Mouse (Mus musculus) testis, adult 2 months (tissue): ENCODE results near the gene Dcst2. TPM values are rescaled to one million over a fixed set of nuclear protein-coding genes. Genes with fewer than 3 reads are reported as not detected.

Experiments
- H3K27ac ChIP-seq: fragments of 200-500 bp; 2 replicates; pipeline ENCODE4 v1.5.1; 2012; ENCODE audit warnings: low read depth, low read length; ENCODE audit not compliant: control insufficient read depth, insufficient read depth
- H3K27me3 ChIP-seq: fragments of 200-500 bp; 2 replicates; pipeline ENCODE4 v1.6.1; 2012; ENCODE audit warnings: mild to moderate bottlenecking, low read length, moderate library complexity; ENCODE audit not compliant: control insufficient read depth, insufficient read depth
- H3K36me3 ChIP-seq: fragments of 200-500 bp; 2 replicates; pipeline ENCODE4 v1.6.1; 2012; ENCODE audit warnings: mild to moderate bottlenecking, low read length; ENCODE audit not compliant: control insufficient read depth, insufficient read depth
- H3K4me1 ChIP-seq: fragments of 200-500 bp; 2 replicates; pipeline ENCODE4 v1.6.1; 2012; ENCODE audit warnings: low read length; ENCODE audit not compliant: control insufficient read depth, insufficient read depth
- H3K4me3 ChIP-seq: fragments of 200-500 bp; 2 replicates; pipeline ENCODE4 v1.5.1; 2012; ENCODE audit warnings: low read depth, mild to moderate bottlenecking, low read length, moderate library complexity, mixed read lengths; ENCODE audit not compliant: control insufficient read depth
- CTCF ChIP-seq: fragments of 200-500 bp; IDR thresholded peaks from 2 replicates; pipeline ENCODE4 v1.5.1; 2012; ENCODE audit warnings: low read depth, mild to moderate bottlenecking, inconsistent platforms, low read length, moderate library complexity; ENCODE audit not compliant: control insufficient read depth, insufficient read depth, insufficient replicate concordance
- POLR2A ChIP-seq: fragments of 200-500 bp; IDR thresholded peaks from 2 replicates; pipeline ENCODE4 v1.6.1; 2012; ENCODE audit warnings: low read depth, mild to moderate bottlenecking, inconsistent platforms, low read length, moderate library complexity; ENCODE audit not compliant: control insufficient read depth
- polyA plus RNA-seq: library from polyadenylated mRNA; depleted of rRNA; stranded (reverse); fragments of >200 nt; gene quantifications from 2 replicates; pipeline ENCODE4 v1.2.3, GENCODE M21; 2012

Dcst2 gene
- polyA plus RNA-seq, 1 experiment = 110 TPM

- Histone ChIP-seq H3K27me3 (no peaks in the 10 kb centered on the region), H3K36me3 (peaks cover 1% of the 10 kb centered on the region), H3K4me3 (peak overlapping the region; percentile 94), H3K27ac (peak overlapping the region; percentile 95), H3K4me1 (peaks cover 24% of the 10 kb centered on the region)
- no peak; the same call in 1 of the 2 replicates for TF ChIP-seq POLR2A
- no peak for TF ChIP-seq CTCF
Observed at GRCm38 (mm10) chr3:89418861-89419250, 57.1 kb downstream of the Dcst2 start.

DNA sequence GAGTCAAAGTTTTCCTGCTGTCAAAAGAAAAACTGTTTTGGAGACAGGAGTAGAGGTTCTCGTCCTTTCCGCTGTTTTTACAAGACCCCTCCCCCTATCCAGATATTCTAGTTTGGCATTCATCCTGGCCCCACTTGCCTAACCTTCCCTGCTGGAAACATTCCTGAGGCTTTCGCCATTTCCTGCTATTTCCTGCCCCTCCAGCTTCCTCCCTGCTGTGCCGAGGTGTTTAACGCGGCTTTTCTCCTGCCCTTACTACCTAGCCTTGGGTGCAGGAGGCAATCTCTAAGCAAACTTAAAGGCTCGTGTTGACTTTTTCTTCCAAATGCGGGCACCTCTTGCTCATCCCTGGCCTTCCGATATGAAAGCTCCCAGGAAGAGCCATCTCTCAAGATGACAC, 57.8 kb downstream of the Dcst2 start:
- Histone ChIP-seq H3K27me3 (no peaks in the 10 kb centered on the region), H3K36me3 (peaks cover 1% of the 10 kb centered on the region)
- TF ChIP-seq CTCF = no peak
- no peak for TF ChIP-seq POLR2A

DNA sequence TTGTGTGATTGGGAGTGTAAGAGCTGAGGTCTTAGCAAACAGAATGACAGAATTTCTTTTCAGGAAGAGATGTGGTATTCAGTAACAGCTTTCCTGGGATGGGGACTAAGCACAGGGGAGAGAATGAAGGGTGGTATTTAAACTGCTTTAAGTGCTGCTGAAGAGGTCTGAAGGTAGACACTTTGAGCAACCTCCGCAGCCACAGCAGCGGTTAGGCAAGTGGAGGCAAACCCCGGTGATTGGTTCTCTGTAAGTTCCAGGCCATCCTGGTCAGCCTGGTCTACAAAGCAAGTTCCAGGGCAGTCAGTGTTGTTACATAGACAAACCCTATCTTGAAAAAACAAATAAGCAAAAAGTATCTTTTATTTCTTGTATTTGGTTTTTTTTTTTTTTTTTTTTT, 58.2 kb downstream of the Dcst2 start:
- H3K27ac ChIP-seq = peak overlapping the region; percentile 95
- H3K4me3 ChIP-seq = peak overlapping the region; percentile 94
- H3K27me3 ChIP-seq = no peaks in the 10 kb centered on the region
- TF ChIP-seq POLR2A (no peak), CTCF (no peak)
- peaks cover 24% of the 10 kb centered on the region for H3K4me1 ChIP-seq
- no peaks in the 10 kb centered on the region; the same call in none of the 2 replicates for H3K36me3 ChIP-seq

More for the DNA sequence above, 57.8 kb downstream of the Dcst2 start:
- H3K27ac ChIP-seq = peak overlapping the region; percentile 95
- peak overlapping the region; percentile 94 for H3K4me3 ChIP-seq
- H3K4me1 ChIP-seq = peaks cover 24% of the 10 kb centered on the region

- Histone ChIP-seq H3K27me3 (no peaks in the 10 kb centered on the region), H3K4me1 (peaks cover 24% of the 10 kb centered on the region), H3K36me3 (no peaks in the 10 kb centered on the region; the same call in none of the 2 replicates), H3K27ac (no peak overlapping the region), H3K4me3 (no peak overlapping the region)
- no peak for TF ChIP-seq POLR2A
- TF ChIP-seq CTCF = no peak
Observed at GRCm38 (mm10) chr3:89420421-89420820, 58.6 kb downstream of the Dcst2 start.

GRCm38 (mm10) chr3:89421002-89421774, 59.4 kb downstream of the Dcst2 start:
- H3K4me1 ChIP-seq = peaks cover 24% of the 10 kb centered on the region
- H3K27me3 ChIP-seq = no peaks in the 10 kb centered on the region

DNA sequence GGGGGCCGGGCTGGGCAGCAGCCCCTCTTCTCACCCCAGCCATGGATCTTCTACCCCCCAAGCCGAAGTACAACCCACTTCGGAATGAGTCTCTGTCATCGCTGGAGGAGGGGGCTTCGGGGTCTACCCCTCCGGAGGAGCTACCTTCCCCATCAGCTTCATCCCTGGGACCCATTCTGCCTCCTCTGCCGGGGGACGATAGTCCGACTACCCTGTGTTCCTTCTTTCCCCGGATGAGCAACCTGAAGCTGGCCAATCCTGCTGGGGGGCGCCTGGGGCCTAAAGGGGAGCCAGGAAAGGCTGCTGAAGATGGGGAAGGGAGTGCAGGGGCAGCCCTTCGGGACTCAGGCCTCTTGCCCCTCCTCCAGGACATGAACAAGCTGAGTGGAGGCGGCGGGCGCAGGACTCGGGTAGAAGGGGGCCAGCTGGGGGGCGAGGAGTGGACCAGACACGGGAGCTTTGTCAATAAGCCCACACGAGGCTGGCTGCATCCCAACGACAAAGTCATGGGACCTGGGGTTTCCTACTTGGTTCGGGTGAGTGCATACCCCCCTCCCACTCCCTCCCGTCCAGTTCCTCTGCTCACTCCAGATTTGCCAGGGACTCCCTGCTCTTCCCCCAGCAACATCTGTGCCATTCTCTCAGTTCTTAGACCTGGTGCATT, 60.2 kb downstream of the Dcst2 start:
- Histone ChIP-seq H3K4me3 (peak overlapping the region; percentile 50), H3K27ac (no peak overlapping the region), H3K4me1 (peaks cover 24% of the 10 kb centered on the region), H3K27me3 (no peaks in the 10 kb centered on the region), H3K36me3 (no peaks in the 10 kb centered on the region; the same call in none of the 2 replicates)
- no peak for TF ChIP-seq CTCF
- no peak for TF ChIP-seq POLR2A

More at GRCm38 (mm10) chr3:89421002-89421774, 59.4 kb downstream of the Dcst2 start:
- TF ChIP-seq CTCF = no peak
- peak; percentile 56 for TF ChIP-seq POLR2A
- Histone ChIP-seq H3K27ac (peak overlapping the region; percentile 56), H3K4me3 (peak overlapping the region; percentile 50), H3K36me3 (no peaks in the 10 kb centered on the region; the same call in none of the 2 replicates)

DNA sequence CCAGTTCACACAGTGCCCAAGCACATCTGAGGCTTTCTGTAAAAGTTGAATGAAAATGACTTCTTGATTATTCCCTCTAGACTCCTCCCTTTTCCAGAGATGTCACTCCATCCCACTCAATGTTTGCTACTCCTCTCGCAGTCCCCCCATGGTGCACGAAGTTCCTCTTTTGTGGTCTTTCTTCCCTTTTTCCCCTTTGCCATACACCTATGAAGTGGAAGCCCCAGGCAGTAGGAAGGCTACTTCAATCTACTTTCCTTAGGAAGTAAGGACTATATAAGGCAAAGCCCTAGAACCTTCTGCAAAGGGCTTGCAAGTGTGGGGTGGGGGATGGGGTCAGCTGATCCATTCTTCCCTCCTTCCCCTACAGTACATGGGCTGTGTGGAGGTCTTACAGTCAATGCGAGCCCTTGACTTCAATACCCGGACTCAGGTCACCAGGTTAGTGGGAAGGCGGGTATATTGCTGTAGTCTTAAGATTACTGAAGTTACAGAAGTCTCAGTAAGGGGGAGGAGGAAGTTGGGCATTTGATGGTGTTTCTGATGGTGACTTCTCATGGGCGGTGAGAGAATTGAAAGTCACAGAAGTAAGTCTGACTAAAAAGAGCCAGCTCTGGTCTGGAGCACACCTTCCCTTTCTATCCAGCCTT, 60.9 kb downstream of the Dcst2 start:
- Histone ChIP-seq H3K4me1 (peaks cover 24% of the 10 kb centered on the region), H3K27ac (no peak overlapping the region), H3K36me3 (no peaks in the 10 kb centered on the region; the same call in none of the 2 replicates), H3K27me3 (no peaks in the 10 kb centered on the region), H3K4me3 (no peak overlapping the region)
- TF ChIP-seq POLR2A (no peak), CTCF (no peak)
